Mouse (Mus musculus): Measurements from ENCODE around the gene Ptgs1. TPM values are rescaled to one million over a fixed set of nuclear protein-coding genes. Genes with fewer than 3 reads are reported as not detected.

Ptgs1 gene
- polyA plus RNA-seq, 1 experiment from 2014 or later = 23.3 TPM

DNA sequence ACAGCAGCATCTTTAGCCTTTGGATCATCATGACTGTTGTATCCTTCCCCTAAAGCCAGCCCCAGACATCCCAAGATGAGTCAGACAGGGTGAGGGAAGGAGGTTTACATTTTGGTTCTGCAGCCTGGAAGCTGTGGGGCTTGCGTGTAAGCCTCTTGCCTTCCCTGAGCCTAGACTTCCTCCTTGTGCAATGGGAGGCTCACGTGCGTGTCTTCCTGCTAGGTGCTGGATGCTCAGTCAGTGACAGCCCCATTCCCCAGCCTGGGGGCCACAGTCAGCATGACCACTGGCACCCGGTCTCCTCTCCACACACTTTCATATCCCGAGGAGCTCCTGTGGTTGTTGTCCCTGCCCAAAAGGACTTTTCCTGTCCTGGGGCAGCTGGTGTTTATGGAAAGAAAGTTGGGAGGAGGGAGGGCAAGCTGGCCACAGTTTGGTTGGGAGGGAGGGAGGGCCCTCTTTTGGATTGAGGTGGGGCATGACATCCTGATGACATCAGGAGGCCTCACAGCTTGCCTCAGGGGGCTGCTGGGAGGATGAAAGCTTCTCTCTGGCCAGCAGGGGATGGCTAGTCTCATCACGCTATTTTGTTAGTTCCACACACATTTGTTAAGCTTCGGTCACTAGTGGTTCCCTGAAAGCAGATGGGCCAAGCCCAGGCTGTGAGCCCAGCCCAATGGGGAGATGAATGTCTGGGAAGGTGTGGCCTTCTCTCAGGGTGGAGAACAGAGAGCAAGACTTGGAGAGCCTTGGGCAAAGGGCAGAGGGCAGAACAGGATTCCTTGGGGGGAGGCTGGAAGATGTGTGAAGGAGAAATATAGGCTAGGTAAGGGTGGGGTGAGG, 4.5 kb downstream of the Ptgs1 start:
- Histone ChIP-seq H3K9me3 (no peaks in the 10 kb centered on the region), H3K9ac (no peak overlapping the region; the same call in 1 of the 2 replicates), H3K4me3 (no peak overlapping the region), H3K4me2 (no peak overlapping the region; the same call in 1 of the 2 replicates), H3K27ac (replicated peaks) (peak overlapping the region; percentile 75), H3K36me3 (peaks cover 25% of the 10 kb centered on the region), H3K4me1 (peaks cover 64% of the 10 kb centered on the region), H3K27me3 (replicated peaks) (no peaks in the 10 kb centered on the region; the same call in 1 of the 2 replicates)
- 41% methylated on average over 7 of the region's 7 CpGs for WGBS
- ATAC-seq (ENCODE audit: extremely low read depth, insufficient number of reproducible peaks, low FRiP score, low TSS enrichment) = no peak

DNA sequence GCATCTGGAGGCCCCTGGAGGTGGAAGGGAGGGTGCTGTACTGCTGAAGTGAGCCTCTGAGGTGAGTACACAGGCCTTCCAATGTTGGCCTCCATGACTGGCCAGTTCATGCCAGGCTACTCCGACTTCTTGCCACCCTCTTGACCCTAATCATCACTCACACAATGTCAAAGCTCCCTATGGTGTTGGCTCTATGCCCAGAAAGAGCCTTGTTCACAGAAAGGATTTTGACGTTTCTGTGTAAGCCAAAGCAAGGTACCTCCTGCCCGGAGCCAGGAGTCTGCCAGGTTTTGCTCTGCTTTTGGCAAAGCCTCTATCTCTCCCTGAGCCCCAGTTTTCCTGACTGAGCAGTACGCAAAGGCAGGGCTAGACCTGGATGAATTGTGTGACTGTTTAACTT, 5.7 kb downstream of the Ptgs1 start:
- Histone ChIP-seq H3K4me3 (no peak overlapping the region), H3K36me3 (peaks cover 34% of the 10 kb centered on the region), H3K27me3 (replicated peaks) (no peaks in the 10 kb centered on the region; the same call in 1 of the 2 replicates), H3K9ac (no peak overlapping the region), H3K4me1 (peaks cover 53% of the 10 kb centered on the region), H3K9me3 (no peaks in the 10 kb centered on the region), H3K27ac (replicated peaks) (peak overlapping the region; percentile 75), H3K4me2 (peak overlapping the region; percentile 26)
- peak; percentile 29; the same call in 1 of the 2 replicates for ATAC-seq (ENCODE audit: extremely low read depth, insufficient number of reproducible peaks, low FRiP score, low TSS enrichment)
- WGBS = 8% methylated on average over 4 of the region's 4 CpGs

GRCm38 (mm10) chr2:36236889-36237288, 6.7 kb downstream of the Ptgs1 start:
- H3K9me3 ChIP-seq = no peaks in the 10 kb centered on the region
- no peak overlapping the region for H3K4me3 ChIP-seq
- WGBS = 73% methylated on average over 5 of the region's 5 CpGs
- no peaks in the 10 kb centered on the region; the same call in 1 of the 2 replicates for H3K27me3 ChIP-seq (replicated peaks)
- peak overlapping the region; percentile 75 for H3K27ac ChIP-seq (replicated peaks)
- H3K36me3 ChIP-seq = peaks cover 43% of the 10 kb centered on the region
- ATAC-seq (ENCODE audit: extremely low read depth, insufficient number of reproducible peaks, low FRiP score, low TSS enrichment) = no peak
- no peak overlapping the region for H3K9ac ChIP-seq
- H3K4me2 ChIP-seq = peak overlapping the region; percentile 26; the same call in 1 of the 2 replicates
- H3K4me1 ChIP-seq = peaks cover 43% of the 10 kb centered on the region

- Histone ChIP-seq H3K36me3 (peaks cover 43% of the 10 kb centered on the region), H3K4me2 (no peak overlapping the region), H3K27me3 (replicated peaks) (no peaks in the 10 kb centered on the region; the same call in 1 of the 2 replicates), H3K4me1 (peaks cover 39% of the 10 kb centered on the region), H3K9me3 (no peaks in the 10 kb centered on the region), H3K27ac (replicated peaks) (no peak overlapping the region), H3K4me3 (no peak overlapping the region), H3K9ac (no peak overlapping the region)
- WGBS = 86% methylated on average over 6 of the region's 6 CpGs
- no peak for ATAC-seq (ENCODE audit: extremely low read depth, insufficient number of reproducible peaks, low FRiP score, low TSS enrichment)
Measured at GRCm38 (mm10) chr2:36237557-36237956, 7.3 kb downstream of the Ptgs1 start.

- Histone ChIP-seq H3K9ac (no peak overlapping the region), H3K27ac (replicated peaks) (no peak overlapping the region), H3K4me1 (peaks cover 39% of the 10 kb centered on the region), H3K27me3 (replicated peaks) (no peaks in the 10 kb centered on the region), H3K4me2 (no peak overlapping the region), H3K36me3 (peaks cover 43% of the 10 kb centered on the region), H3K4me3 (no peak overlapping the region), H3K9me3 (no peaks in the 10 kb centered on the region)
- ATAC-seq (ENCODE audit: extremely low read depth, insufficient number of reproducible peaks, low FRiP score, low TSS enrichment) = no peak
- WGBS = 72% methylated on average over 3 of the region's 3 CpGs
Measured at GRCm38 (mm10) chr2:36238467-36238866, 8.2 kb downstream of the Ptgs1 start.

GRCm38 (mm10) chr2:36238951-36239350, 8.7 kb downstream of the Ptgs1 start:
- H3K9me3 ChIP-seq = no peaks in the 10 kb centered on the region
- no peak overlapping the region for H3K27ac ChIP-seq (replicated peaks)
- WGBS = 78% methylated on average over 2 of the region's 2 CpGs
- H3K4me1 ChIP-seq = peaks cover 44% of the 10 kb centered on the region
- ATAC-seq (ENCODE audit: extremely low read depth, insufficient number of reproducible peaks, low FRiP score, low TSS enrichment) = no peak
- H3K4me2 ChIP-seq = no peak overlapping the region
- no peaks in the 10 kb centered on the region for H3K27me3 ChIP-seq (replicated peaks)
- H3K4me3 ChIP-seq = no peak overlapping the region
- H3K36me3 ChIP-seq = peaks cover 43% of the 10 kb centered on the region
- H3K9ac ChIP-seq = no peak overlapping the region

- H3K9ac ChIP-seq = no peak overlapping the region
- no peak for ATAC-seq (ENCODE audit: extremely low read depth, insufficient number of reproducible peaks, low FRiP score, low TSS enrichment)
- H3K36me3 ChIP-seq = peaks cover 51% of the 10 kb centered on the region
- WGBS = 79% methylated on average over 13 of the region's 13 CpGs
- no peaks in the 10 kb centered on the region for H3K9me3 ChIP-seq
- H3K27ac ChIP-seq (replicated peaks) = no peak overlapping the region
- H3K4me3 ChIP-seq = no peak overlapping the region
- peaks cover 11% of the 10 kb centered on the region for H3K4me1 ChIP-seq
- H3K27me3 ChIP-seq (replicated peaks) = no peaks in the 10 kb centered on the region
- no peak overlapping the region for H3K4me2 ChIP-seq
Measured at GRCm38 (mm10) chr2:36242514-36242913, 12.3 kb downstream of the Ptgs1 start.

- Histone ChIP-seq H3K27me3 (replicated peaks) (no peaks in the 10 kb centered on the region), H3K4me3 (no peak overlapping the region), H3K36me3 (peaks cover 43% of the 10 kb centered on the region), H3K9ac (no peak overlapping the region), H3K4me1 (peaks cover 9% of the 10 kb centered on the region; the same call in 1 of the 2 replicates), H3K27ac (replicated peaks) (no peak overlapping the region), H3K4me2 (no peak overlapping the region), H3K9me3 (no peaks in the 10 kb centered on the region)
- no peak for ATAC-seq (ENCODE audit: extremely low read depth, insufficient number of reproducible peaks, low FRiP score, low TSS enrichment)
- 72% methylated on average over 9 of the region's 9 CpGs for WGBS
Measured at GRCm38 (mm10) chr2:36243296-36243891, 13.2 kb downstream of the Ptgs1 start.

DNA sequence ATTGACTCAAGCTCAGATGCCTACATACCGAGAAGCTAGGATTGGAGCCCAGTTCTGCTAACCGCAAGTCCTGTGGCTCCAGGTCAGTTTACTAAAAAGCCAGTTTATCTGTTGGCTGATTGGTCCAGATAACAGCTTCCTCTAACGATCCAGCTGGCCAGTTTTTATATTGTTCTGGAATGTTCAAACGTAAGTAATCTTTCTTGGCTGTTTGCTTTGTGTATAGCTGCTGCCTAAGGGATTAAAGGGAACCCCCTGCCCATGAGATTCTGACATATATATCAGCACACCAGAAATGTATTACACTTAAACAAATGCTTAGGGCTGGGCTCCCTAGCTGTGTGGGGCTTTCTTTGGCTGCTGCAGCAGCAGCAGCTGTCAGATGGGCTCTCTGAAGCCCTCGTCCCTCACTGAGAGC, 13.7 kb downstream of the Ptgs1 start:
- H3K4me2 ChIP-seq = no peak overlapping the region
- peaks cover 9% of the 10 kb centered on the region; the same call in 1 of the 2 replicates for H3K4me1 ChIP-seq
- H3K36me3 ChIP-seq = peaks cover 37% of the 10 kb centered on the region
- H3K27me3 ChIP-seq (replicated peaks) = no peaks in the 10 kb centered on the region
- 42% methylated on average over 5 of the region's 5 CpGs for WGBS
- no peak for ATAC-seq (ENCODE audit: extremely low read depth, insufficient number of reproducible peaks, low FRiP score, low TSS enrichment)
- H3K9ac ChIP-seq = no peak overlapping the region
- H3K27ac ChIP-seq (replicated peaks) = no peak overlapping the region
- no peaks in the 10 kb centered on the region for H3K9me3 ChIP-seq
- H3K4me3 ChIP-seq = no peak overlapping the region

- Histone ChIP-seq H3K9me3 (no peaks in the 10 kb centered on the region), H3K27me3 (replicated peaks) (no peaks in the 10 kb centered on the region), H3K9ac (no peak overlapping the region), H3K36me3 (peaks cover 35% of the 10 kb centered on the region), H3K4me3 (no peak overlapping the region), H3K27ac (replicated peaks) (no peak overlapping the region), H3K4me2 (no peak overlapping the region), H3K4me1 (peaks cover 9% of the 10 kb centered on the region; the same call in 1 of the 2 replicates)
- WGBS = 73% methylated on average over 3 of the region's 3 CpGs
- ATAC-seq (ENCODE audit: extremely low read depth, insufficient number of reproducible peaks, low FRiP score, low TSS enrichment) = no peak
Measured at GRCm38 (mm10) chr2:36244705-36245104, 14.5 kb downstream of the Ptgs1 start.

- Histone ChIP-seq H3K9me3 (no peaks in the 10 kb centered on the region), H3K27me3 (replicated peaks) (no peaks in the 10 kb centered on the region), H3K36me3 (peaks cover 19% of the 10 kb centered on the region; the same call in 1 of the 2 replicates), H3K4me1 (peaks cover 13% of the 10 kb centered on the region; the same call in 1 of the 2 replicates), H3K4me2 (no peak overlapping the region), H3K9ac (no peak overlapping the region), H3K27ac (replicated peaks) (no peak overlapping the region), H3K4me3 (no peak overlapping the region)
- ATAC-seq (ENCODE audit: extremely low read depth, insufficient number of reproducible peaks, low FRiP score, low TSS enrichment) = no peak
- 68% methylated on average over 3 of the region's 3 CpGs for WGBS
Measured at GRCm38 (mm10) chr2:36247964-36248363, 17.7 kb downstream of the Ptgs1 start.

Data from heart, embryonic 13.5 days (tissue).